Mouse (Mus musculus) G1E (cell line): ENCODE measurements around the gene Ppm1h. TPM values are rescaled to one million over a fixed set of nuclear protein-coding genes. Genes with fewer than 3 reads are reported as not detected.

Source experiments
- ATAC-seq: 2 replicates; pipeline ENCODE4 v1.8.0; 2016; ENCODE audit warnings: mild to moderate bottlenecking; ENCODE audit not compliant: insufficient number of reproducible peaks, poor library complexity, low FRiP score, severe bottlenecking; ENCODE audit errors: extremely low read depth
- DNase-seq: peaks from one replicate; pipeline ENCODE4 v3.0.0; 2012; ENCODE audit warnings: low spot score
- H3K27me3 ChIP-seq: 2 replicates; pipeline ENCODE4 v1.6.1; 2012; ENCODE audit warnings: mild to moderate bottlenecking, low read length, inconsistent platforms; ENCODE audit not compliant: insufficient read depth
- H3K36me3 ChIP-seq: replicated peaks from 2 replicates; pipeline ENCODE3; 2012; ENCODE audit warnings: mild to moderate bottlenecking, inconsistent platforms
- H3K4me1 ChIP-seq: 2 replicates; pipeline ENCODE4 v1.6.1; 2012; ENCODE audit warnings: low read depth, low read length, inconsistent platforms, mixed read lengths; ENCODE audit not compliant: insufficient read depth
- H3K4me3 ChIP-seq: 2 replicates; pipeline ENCODE4 v1.5.1; 2012; ENCODE audit warnings: low read depth, mild to moderate bottlenecking, inconsistent platforms, low read length, moderate library complexity, mixed read lengths
- H3K9me3 ChIP-seq: replicated peaks from 2 replicates; pipeline ENCODE4 v1.6.1; 2012; ENCODE audit warnings: inconsistent platforms
- CTCF ChIP-seq: IDR thresholded peaks from 2 replicates; pipeline ENCODE4 v1.5.1; 2012; ENCODE audit warnings: low read depth, low read length, inconsistent platforms, mixed read lengths
- GATA1 ChIP-seq: IDR thresholded peaks from 2 replicates; pipeline ENCODE4 v1.6.1; 2012; ENCODE audit warnings: borderline replicate concordance, low read length, inconsistent platforms, mixed read lengths
- GATA2 ChIP-seq: IDR thresholded peaks from 2 replicates; pipeline ENCODE4 v1.6.1; 2012; ENCODE audit warnings: low read depth, low read length, inconsistent platforms, borderline replicate concordance
- POLR2AphosphoS5 ChIP-seq: IDR thresholded peaks from 2 replicates; pipeline ENCODE4 v1.6.1; 2012; ENCODE audit warnings: low read depth, low read length, inconsistent platforms; ENCODE audit not compliant: insufficient replicate concordance
- TAL1 ChIP-seq: conservative IDR thresholded peaks from 2 replicates; pipeline ENCODE4 v1.6.1; 2012; ENCODE audit warnings: low read depth, low read length, inconsistent platforms, mixed read lengths
- polyA plus RNA-seq: library from polyadenylated mRNA; stranded (reverse); fragments of >175 nt; gene quantifications from 2 replicates; pipeline ENCODE4 v1.2.3, GENCODE M21; 2012
- total RNA-seq, 2 experiments: library from RNA; stranded (forward) in 1 of 2; stranded (reverse) in 1 of 2; fragments of 200-1000 nt in 1 of 2; fragments of >200 nt in 1 of 2; fragmentation: Nextera tagmentation in 1 of 2; gene quantifications; 2 replicates each; pipeline ENCODE4 v1.2.3; 2014 to 2017

Gene Ppm1h
- total and polyA plus RNA-seq, 3 experiments, result 0.27 TPM; not detected in 2

GRCm38 (mm10) chr10:122859642-122859997 lies 181.1 kb downstream of the Ppm1h start:
- H3K27me3 ChIP-seq, result no peaks in the 10 kb centered on the region
- peaks cover 55% of the 10 kb centered on the region for H3K9me3 ChIP-seq
- DNase-seq (no peak), ATAC-seq (no peak)
- H3K36me3 ChIP-seq, result no peaks in the 10 kb centered on the region
- TF ChIP-seq TAL1 (no peak), CTCF (no peak), POLR2AphosphoS5 (no peak), GATA1 (no peak), GATA2 (no peak)
- H3K4me1 ChIP-seq, result no peaks in the 10 kb centered on the region
- no peak overlapping the region for H3K4me3 ChIP-seq

DNA sequence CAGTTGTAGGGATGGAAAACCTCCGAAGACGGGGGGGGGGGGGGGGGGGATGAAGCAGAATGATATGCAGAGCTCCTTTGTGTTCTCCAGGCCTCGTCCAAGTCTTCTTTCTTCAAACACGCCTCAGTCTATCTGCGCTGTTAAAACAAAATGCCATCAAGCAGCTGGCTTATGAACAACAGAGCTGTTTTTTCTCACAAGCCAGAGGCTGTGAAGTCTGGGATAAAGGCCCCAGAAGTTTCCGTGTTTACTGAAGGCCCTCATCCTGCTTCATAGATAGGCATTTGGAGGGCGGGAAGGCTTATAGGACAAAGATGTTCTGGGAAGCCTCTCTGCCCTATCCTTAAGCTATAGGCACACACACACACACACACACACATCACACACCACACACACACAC lies 181.5 kb downstream of the Ppm1h start:
- Histone ChIP-seq H3K27me3 (no peaks in the 10 kb centered on the region), H3K4me3 (no peak overlapping the region), H3K36me3 (no peaks in the 10 kb centered on the region), H3K4me1 (no peaks in the 10 kb centered on the region), H3K9me3 (peaks cover 56% of the 10 kb centered on the region)
- TF ChIP-seq POLR2AphosphoS5 (no peak), GATA2 (no peak), TAL1 (no peak)
- DNase-seq (no peak), ATAC-seq (no peak)

- TF ChIP-seq GATA1 (no peak), POLR2AphosphoS5 (no peak), CTCF (no peak), GATA2 (no peak), TAL1 (no peak)
- no peaks in the 10 kb centered on the region for H3K27me3 ChIP-seq
- no peaks in the 10 kb centered on the region for H3K36me3 ChIP-seq
- no peaks in the 10 kb centered on the region for H3K4me1 ChIP-seq
- peaks cover 51% of the 10 kb centered on the region for H3K9me3 ChIP-seq
- no peak overlapping the region for H3K4me3 ChIP-seq
- ATAC-seq, result no peak
- no peak for DNase-seq
These were observed 183.3 kb downstream of the Ppm1h start for GRCm38 (mm10) chr10:122861696-122862385.

GRCm38 (mm10) chr10:122862386-122863023 lies 183.9 kb downstream of the Ppm1h start:
- DNase-seq, result no peak
- TF ChIP-seq POLR2AphosphoS5 (no peak), GATA2 (no peak), GATA1 (no peak), TAL1 (no peak), CTCF (no peak)

GRCm38 (mm10) chr10:122869865-122870503 lies 191.4 kb downstream of the Ppm1h start:
- no peak for DNase-seq
- no peaks in the 10 kb centered on the region for H3K36me3 ChIP-seq
- peaks cover 53% of the 10 kb centered on the region for H3K9me3 ChIP-seq
- TF ChIP-seq GATA1 (no peak), POLR2AphosphoS5 (no peak), CTCF (no peak), GATA2 (no peak), TAL1 (no peak)
- H3K27me3 ChIP-seq, result no peaks in the 10 kb centered on the region
- H3K4me1 ChIP-seq, result no peaks in the 10 kb centered on the region
- H3K4me3 ChIP-seq, result no peak overlapping the region
- ATAC-seq, result no peak

More at GRCm38 (mm10) chr10:122862386-122863023, 183.9 kb downstream of the Ppm1h start:
- Histone ChIP-seq H3K27me3 (no peaks in the 10 kb centered on the region), H3K4me3 (no peak overlapping the region), H3K36me3 (no peaks in the 10 kb centered on the region), H3K4me1 (no peaks in the 10 kb centered on the region), H3K9me3 (peaks cover 46% of the 10 kb centered on the region)
- no peak for ATAC-seq

DNA sequence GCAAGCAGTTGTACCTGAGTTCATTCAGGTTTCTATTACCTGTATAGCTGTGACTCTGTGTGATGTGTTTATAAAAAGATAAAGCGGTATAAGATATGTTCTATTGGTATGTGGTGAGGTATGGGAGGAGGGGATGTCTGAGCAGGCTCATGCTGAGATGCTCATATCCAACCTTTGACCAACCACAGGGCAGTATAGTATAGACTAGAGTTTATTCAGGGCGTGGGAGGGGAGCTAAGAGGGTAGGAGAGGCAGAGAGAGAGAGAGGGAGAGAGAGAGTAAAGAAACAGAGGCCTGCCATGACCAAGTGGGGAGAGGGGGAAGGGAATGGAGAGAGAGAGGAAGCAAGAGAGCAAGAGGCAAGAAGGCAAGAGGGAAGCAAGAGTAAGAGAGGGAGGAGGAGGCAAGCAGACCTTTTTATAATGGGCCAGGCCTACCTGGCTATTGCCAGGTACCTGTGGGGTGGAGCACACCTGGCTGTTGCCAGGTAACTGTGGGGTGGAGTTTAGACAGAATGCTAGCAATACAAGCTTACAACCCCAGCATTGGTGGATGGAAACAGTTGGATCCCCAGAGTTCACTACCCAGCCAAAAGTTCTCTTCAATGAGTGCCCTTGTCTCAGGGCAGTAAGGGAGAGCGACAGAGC lies 192.4 kb downstream of the Ppm1h start:
- H3K27me3 ChIP-seq, result no peaks in the 10 kb centered on the region
- no peaks in the 10 kb centered on the region for H3K4me1 ChIP-seq
- TF ChIP-seq TAL1, result no peak
- no peak for TF ChIP-seq GATA1
- TF ChIP-seq CTCF, result no peak
- TF ChIP-seq POLR2AphosphoS5, result no peak
- no peak for TF ChIP-seq GATA2
- no peak for DNase-seq
- H3K4me3 ChIP-seq, result no peak overlapping the region
- H3K36me3 ChIP-seq, result no peaks in the 10 kb centered on the region
- H3K9me3 ChIP-seq, result peaks cover 51% of the 10 kb centered on the region
- no peak for ATAC-seq
